Mouse (Mus musculus): ENCODE data around the gene Thoc2.

The Thoc2 gene

DNA sequence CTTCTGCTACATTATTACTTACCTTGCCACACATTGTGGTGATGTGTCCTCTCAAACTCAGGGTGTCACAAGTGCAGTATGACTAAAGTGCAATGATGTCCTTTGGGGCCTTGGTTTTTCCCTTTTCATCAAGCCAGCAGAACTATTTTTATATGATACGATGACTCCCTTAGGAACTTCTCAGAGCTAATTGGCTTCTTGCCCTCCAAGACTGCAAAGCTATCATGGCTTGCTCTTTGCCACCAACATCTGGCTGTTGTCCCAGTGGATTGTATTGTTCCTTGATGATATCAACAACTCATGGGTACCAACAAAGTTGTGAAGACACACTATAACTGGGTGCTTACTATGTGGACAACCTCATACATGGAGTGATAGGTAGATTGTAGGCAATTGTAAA lies at the start of gene Thoc2:
TSS of gene Thoc2 (minus strand) at position 101 of the 400 bp plus-strand sequence.
- in situ Hi-C loops (cut with MboI, MseI) = loop anchor here in 1 of 2 experiments (10.0 kb wide), 1 partner anchor 656 kb away; no protein-coding TSS in a partner anchor

DNA sequence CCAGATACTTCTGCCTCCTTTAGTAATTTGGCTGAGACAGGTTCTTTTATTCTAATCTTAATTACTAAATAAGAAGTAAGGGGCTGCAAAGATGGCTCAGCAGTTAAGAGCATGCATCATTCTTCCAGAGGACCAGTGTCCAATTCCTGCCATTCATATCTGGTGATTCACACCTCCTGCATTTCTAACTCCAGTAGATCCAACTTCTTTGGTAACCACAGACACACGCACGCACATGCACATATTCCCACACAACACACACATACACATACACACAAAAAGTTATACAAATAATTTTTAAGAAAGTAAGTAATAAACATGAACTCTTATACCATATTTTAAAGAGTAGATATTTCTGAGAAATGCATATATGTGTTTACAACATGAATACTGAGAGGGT lies 49.6 kb upstream of the Thoc2 start:
- in situ Hi-C loops (cut with MboI, MseI) = loop anchor here in 1 of 2 experiments (25.0 kb wide), 1 partner anchor 858 kb away; no protein-coding TSS in a partner anchor

DNA sequence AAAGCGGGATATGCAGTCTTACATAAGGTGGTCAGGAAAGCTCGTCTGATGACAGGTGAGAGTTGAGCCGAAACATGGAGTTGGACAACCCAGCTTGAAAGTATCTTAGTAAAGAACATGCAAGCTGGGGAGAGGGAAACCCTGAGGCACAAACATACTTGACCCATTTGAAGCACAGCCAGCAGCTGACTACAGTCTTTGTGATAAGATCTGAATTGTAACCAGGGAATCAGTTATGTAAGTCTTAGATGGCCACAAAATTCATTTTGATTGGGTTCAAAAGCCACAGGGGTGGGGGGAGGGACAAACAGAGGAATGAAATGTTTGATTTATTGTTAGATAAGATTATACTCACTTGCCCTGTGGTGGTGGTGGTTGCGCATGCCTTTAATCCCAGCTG lies 48.9 kb upstream of the Thoc2 start:
- in situ Hi-C loops (cut with MboI, MseI) = loop anchor here in 1 of 2 experiments (5.0 to 25.0 kb wide), 2 partner anchors 48 to 857 kb away; no protein-coding TSS in a partner anchor

DNA sequence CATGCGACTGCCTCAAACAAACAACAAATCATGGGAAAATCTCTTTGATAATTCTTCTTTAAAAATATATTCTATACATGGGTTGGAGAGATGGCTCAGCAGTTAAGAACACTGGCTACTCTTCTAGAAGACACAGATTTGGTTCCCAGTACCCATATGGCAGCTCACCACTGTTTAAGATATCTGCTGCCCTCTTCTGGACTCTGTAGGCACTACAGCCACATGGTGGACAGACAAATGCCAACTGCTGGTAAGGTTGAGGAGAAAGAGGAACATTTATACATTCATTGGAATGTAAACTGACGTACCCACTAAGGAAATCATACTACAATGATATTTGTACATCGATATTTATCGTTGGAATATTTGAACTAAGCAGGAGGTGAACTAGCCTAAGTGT lies 36.7 kb upstream of the Thoc2 start:
- in situ Hi-C loops (cut with MboI, MseI) = loop anchor here in 1 of 2 experiments (5.0 to 25.0 kb wide), 2 partner anchors 90 to 845 kb away; no protein-coding TSS in a partner anchor

DNA sequence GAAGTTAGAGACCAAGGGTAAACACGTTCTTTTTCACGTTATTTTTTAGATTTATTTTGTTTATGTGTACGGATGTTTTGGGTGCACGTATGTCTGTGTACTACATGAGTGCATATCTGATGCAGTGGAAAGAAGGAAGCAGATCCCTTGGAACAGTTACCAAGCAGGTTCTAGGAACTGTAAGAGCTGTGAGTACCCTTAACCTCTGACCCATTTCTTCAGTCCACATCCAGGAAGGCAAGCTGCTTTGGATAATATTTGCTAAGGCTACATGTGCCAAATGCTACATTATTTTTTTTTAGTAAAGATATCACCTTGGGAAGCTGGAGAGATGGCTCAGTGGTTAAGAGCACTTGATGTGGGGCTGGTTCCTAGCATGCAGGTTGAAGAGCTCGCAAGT lies 21.4 kb upstream of the Thoc2 start:
- in situ Hi-C loops (cut with MboI, MseI) = no loop called here

DNA sequence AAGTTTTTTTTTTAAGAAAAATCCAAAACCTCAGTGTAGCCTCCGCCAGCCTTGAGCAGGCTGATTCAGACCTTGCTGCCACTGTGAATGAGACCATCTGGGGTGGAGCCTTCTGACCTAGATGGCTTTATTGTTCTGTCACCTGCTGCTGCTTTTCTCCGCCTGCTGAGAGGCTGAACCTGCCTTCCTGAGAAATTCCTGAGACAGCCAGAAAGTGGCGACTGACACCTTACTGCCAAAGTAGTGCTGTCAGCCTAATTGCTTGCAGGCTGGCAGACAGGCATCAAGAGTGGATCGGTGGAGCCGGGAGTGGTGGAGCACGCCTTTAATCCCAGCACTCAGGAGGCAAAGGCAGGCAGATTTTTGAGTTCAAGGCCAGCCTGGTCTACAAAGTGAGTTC lies 11.3 kb upstream of the Thoc2 start:
- in situ Hi-C loops (cut with MboI, MseI) = loop anchor here in 1 of 2 experiments (5.0 kb wide), 1 partner anchor 1260 kb away; no protein-coding TSS in a partner anchor

DNA sequence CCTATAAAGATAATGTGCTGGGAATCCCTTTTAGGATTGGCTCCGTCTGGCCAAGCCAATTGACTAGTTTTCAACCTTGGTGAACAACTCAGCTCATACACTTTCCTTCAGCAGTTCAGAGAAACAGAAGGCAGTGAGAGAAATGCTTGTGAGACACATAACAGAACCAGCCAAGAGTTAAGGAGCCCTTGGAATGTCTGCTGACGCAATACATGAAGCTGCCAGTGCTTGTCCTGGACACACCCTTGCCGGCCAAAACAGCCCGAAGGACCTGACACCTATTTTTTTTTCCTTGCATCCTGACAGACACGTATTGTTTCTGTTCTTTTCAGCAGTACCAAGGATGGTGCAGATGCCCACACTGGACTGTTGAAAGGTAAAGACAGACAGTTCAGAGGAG lies 4.2 kb upstream of the Thoc2 start:
- in situ Hi-C loops (cut with MboI, MseI) = loop anchor here in 1 of 2 experiments (5.0 to 10.0 kb wide), 2 partner anchors 118 to 660 kb away; no protein-coding TSS in a partner anchor

DNA sequence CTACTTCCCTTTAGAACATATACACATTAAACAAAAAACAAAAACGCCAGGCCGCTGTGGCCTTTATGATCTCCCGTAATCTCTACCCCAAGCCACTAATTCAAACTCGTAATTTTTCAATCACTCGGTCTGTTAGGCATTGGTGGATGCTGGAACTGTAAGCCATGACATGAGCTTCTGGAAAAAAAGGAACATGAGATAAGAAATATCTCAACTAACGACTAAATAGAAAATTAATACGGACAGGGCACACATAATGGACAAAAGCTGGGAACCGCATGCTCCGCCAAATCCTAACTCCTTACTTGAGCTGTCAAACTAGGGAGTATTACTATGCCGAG lies 8.4 kb downstream of the Thoc2 start:
- in situ Hi-C loops (cut with MboI, MseI) = no loop called here

DNA sequence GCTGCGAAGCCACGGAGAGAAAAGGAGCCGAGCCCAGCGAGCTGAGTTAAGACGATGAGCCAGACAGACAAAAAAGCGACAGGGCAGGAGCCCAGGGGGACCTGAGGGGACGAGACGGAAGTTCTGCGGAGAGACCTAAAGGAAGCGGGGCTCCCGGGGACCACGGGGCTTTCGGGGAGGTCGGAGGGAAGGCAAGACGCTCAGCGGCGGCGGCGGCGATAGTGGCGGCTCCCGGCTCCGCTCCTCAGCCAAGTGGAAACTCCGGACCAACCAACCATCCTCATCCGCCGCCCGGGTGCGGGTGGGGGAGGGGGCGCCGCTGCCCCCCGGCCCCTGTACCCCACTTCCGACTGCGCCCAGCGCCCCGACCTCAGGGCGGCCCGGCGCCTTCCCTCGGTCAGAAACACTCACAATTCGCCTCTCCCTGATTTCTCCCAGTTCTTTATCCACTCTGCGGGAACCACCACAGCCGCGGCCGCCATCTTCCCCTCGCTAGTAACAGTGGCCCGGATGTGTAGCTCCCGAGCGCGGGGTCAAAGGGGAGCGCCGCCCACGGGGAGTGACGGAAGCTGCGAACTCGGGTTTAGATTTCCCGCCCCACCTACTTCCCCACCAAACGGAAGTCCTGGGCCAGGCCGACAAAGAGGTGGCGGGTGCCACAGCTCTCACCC lies 8.9 kb downstream of the Thoc2 start:
- in situ Hi-C loops (cut with MboI, MseI) = no loop called here

DNA sequence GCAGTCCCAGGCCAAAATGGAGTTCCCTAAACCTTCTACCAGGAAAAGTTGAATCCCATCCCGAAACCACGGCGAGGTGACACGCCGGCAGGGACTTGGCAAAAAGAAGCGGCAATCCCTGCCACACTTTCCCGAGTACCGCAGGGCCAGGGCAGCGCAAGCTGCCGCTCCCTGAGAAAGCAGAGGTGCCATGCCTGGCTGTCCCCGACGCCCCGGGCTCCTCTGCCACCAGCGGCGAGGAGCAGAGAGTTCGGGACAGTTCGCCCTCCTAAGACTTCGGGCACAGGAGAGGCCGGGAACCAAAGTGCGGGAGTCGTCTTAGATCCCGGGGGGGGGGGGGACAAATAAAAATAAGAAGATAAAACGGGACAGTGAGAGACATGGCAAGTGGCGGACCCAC lies 9.5 kb downstream of the Thoc2 start:
- in situ Hi-C loops (cut with MboI, MseI) = no loop called here

DNA sequence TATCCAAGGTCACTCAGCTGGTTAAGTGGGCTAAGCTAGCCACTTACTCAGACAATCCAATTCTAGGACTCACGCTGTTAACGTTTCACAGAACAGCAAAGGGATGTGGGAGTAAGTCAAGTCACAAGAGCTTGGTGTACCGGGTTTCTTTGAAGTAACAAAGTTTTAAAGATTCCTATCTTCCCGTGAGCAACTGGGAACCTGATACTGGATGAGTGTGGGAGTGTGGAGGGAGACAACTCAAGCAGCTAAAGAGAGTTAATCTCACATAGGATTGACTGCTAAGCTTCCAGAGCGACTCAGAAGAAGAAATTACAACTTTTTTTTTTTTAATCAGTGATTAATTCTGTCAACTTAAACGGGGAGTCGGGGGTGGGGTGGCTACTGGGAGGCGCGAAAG lies 10.0 kb downstream of the Thoc2 start:
- in situ Hi-C loops (cut with MboI, MseI) = no loop called here

DNA sequence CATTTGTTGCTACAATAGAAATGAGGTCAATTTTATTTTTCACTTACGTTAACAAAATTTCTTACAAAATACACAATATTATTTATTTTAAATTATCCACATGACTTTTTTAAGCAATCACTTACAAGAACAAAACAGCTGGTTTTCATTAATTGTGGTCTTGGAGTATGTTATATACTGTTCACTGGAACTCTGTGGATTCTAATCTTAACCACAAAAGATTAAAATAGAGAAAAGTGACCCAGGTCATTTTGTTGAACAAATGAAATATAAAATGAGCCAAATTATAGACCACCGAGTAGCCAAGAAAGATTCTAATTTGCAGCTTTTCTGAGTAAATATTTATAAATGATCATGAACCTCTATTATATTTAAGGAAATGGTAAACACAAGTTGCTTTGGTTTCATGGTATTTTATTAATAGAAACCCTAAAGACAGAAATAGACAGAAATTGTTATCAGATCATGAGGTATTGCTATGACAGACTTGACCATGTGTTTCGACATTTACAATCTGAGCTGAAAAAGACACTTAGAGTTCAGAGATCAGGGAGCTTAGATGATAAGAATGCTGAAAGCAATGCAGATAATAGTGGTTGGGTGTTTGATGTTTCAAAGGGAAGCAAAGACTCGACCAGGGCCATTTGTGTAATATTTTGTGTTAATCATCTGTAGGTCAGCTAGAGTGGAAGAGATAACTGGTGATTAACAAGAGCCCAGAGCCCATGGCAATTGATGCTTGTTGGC lies 35.5 kb downstream of the Thoc2 start:
- in situ Hi-C loops (cut with MboI, MseI) = no loop called here

DNA sequence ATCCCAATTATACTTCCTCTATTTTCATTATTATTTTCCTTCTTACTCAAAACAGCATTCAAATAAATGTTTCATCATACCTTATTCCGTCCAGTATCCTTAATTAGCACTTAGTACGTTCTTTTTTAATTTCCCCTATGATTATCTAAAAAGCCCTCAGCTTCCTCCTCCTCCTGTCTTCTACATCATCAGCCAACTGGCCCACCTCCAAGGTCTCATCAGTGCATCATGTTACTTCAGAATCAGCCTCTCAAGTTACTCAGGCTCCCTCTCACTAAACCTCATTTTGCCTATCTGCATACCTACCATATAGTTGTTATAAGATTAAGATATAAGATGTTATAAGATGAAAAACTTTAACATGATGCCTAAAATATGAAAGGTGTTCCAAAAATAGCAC lies 43.9 kb downstream of the Thoc2 start:
- in situ Hi-C loops (cut with MboI, MseI) = no loop called here

DNA sequence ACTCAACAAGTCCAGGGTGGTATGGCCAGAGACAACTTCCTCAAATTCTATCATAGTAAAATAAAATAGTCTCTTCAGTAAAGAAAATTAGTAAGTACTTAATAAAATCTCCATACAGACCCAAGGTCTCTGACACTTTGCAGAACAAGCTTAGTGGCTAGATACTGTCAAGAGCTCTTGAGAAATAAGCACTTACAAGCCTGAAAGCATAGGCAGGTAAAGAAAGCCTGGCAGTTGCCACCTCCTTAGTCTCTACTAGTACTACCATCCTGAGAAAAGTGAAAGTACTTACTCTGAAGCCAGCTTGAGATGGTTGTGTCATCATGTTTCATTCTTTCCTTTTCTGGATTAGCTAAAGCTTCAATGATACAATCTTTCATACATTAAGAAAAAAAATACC lies 82.7 kb downstream of the Thoc2 start:
- in situ Hi-C loops (cut with MboI, MseI) = no loop called here

DNA sequence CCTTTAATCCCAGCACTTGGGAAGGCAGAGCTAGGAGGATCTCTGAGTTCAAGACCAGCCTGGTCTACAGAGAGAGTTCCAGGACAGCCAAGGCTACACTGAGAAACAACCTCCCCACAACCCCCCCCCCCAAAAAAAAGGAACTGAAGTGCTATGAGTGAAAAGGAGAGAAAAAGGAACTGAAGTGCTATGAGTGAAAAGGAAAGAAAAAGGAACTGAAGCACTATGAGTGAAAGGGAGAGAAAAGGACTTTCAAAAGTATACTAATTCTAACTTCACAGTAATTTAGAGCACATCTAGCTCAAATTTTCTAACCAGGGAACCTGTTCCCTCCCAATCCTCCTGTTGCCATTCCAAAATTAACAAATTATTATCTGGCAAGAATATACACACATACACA lies 114.9 kb downstream of the Thoc2 start:
- in situ Hi-C loops (cut with MboI, MseI) = no loop called here

DNA sequence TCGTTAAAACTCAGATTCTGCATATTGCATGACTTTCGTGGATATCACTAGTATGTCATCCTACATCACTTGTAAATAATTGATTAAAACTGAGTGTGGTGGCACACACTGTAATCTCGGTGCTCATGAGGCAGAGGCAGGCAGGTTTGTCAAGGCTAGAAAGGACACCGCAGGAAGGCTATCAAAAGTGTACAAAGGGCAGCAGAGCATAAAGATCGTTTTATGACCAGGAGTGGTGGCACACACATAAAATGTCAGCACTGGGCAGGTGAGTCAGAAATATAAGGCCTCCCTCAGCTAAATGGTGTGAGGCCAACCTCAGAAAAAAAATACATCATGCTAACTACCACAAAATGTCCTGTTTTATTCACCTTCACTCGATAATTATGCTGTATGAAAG lies 127.2 kb downstream of the Thoc2 start:
- in situ Hi-C loops (cut with MboI, MseI) = no loop called here
